Mouse (Mus musculus) bone marrow macrophage, adult 2 months (primary cell): ENCODE data around the gene Gm45713.
"Not testable (repeated sequence)": the region's sequence is repeated elsewhere in the genome, so short reads cannot be mapped to it uniquely, and the experiment has no call there.

Experiments used
- CTCF ChIP-seq: IDR thresholded peaks from 2 replicates; pipeline ENCODE4 v1.5.1; 2012; ENCODE audit warnings: low read depth, mild to moderate bottlenecking, low read length, moderate library complexity
- POLR2A ChIP-seq: IDR thresholded peaks from 2 replicates; pipeline ENCODE4 v1.6.1; 2012; ENCODE audit warnings: mild to moderate bottlenecking, low read depth, low read length, borderline replicate concordance

DNA sequence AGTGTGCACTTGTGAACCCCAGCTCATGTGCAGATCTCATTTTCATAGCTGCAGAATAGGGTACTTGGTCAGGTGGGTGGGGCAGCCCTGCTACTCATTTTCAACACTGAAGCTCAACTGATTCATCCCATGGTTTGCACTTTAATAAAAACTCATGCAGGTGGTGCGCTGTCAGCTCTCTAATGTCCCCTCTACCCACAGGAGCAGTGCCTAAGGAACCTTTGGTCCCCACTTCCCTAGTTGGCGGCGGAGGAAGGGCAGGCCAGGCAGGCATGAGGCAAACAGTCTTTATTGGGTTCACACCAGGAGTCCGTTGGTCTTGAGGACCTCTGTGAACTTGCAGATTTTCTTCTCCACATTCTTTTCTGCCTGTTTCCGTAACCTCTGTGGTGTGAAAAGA lies 10.4 kb downstream of the Gm45713 start:
- not testable (repeated sequence) for TF ChIP-seq CTCF, POLR2A
